Mouse (Mus musculus): ENCODE data around the gene Usp54.

DNA sequence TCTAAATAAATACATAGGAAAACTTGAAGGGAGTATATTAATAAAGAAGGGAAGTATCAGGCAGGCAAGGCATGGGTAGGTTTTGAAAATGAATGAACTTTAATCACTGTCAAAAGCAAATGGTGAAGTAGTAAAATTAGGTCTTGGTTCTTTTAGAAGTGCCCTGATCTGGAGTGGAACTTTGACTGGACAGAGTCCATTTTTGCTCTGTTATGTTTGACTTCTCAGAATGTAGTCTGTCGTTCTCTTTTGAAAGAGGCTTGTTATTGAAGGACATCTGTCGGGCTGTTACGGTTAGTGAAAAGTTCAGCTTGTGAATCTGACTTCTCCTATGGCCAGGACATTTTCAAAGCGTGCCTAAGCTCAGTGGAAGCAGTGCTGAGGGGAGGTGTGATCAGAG lies 37.0 kb upstream of the Usp54 start:
- TF ChIP-seq CTCF (IDR thresholded peaks at IDR 0.05; ENCODE audit: low read depth) (no peak), EP300 (IDR thresholded peaks at IDR 0.05; ENCODE audit: low read depth) (no peak)
